Mouse (Mus musculus) left cerebral cortex, adult 2 months (tissue): ENCODE measurements around the gene Muc3a. TPM values are rescaled to one million over a fixed set of nuclear protein-coding genes. Genes with fewer than 3 reads are reported as not detected.

Experiments
- DNase-seq, 2 experiments: peaks; one replicate each; pipeline ENCODE4 v3.0.0; 2021 to 2022; ENCODE audit warnings: low spot score in 2 of 2, mixed read lengths in 1 of 2; ENCODE audit errors: extremely low spot score in 1 of 2
- H3K27ac ChIP-seq: fragments of 200-600 bp; 2 replicates; pipeline ENCODE4 v1.8.1; 2022
- H3K4me3 ChIP-seq: fragments of 200-600 bp; 2 replicates; pipeline ENCODE4 v1.8.1; 2022
- CTCF ChIP-seq: fragments of 200-600 bp; IDR thresholded peaks from 2 replicates; pipeline ENCODE4 v1.8.1; 2022; ENCODE audit warnings: antibody characterized with exemption, mild to moderate bottlenecking, moderate library complexity
- intact Hi-C: fragments of 180-260 bp; cut with DNase I; formaldehyde crosslinking; loops from one replicate; pipeline ENCODE4 v1.15.1; 2025
- total RNA-seq, 2 experiments: library from RNA; stranded (reverse); gene quantifications; 2 replicates each; pipeline ENCODE4 v1.2.3; 2021

The Muc3a gene
- total RNA-seq, 2 experiments from 2014 or later = 4.6 to 5.4 TPM

DNA sequence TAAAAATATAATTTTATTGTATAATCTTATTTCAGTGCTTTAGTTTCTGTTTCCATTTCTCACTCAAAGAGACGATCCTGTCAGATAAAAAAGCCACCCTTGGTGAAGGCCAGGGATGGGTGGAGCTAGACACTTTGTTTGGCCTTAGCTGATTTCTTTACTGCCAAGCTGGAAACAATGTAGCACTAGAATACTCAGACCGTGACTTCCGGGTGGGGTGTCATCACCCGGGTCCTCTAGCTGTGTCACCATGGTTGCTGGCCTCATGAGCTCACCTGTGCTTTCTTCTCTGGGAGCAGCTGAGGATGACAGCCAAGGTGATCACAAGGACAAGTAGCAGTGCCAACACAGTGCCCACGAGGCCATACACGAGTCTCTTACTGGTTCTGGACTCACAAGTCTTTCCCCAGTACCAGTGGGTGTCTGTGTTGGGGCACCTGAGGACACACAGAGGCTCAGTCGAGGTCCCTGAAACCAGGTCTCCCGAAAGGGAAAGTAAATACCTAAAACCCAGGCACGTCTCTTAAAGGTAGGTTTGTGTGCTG lies 41.3 kb downstream of the Muc3a start:
- H3K4me3 ChIP-seq = no peak overlapping the region
- no peak for TF ChIP-seq CTCF
- intact Hi-C loops = no loop called here
- no peak overlapping the region for H3K27ac ChIP-seq
- no peak for DNase-seq

DNA sequence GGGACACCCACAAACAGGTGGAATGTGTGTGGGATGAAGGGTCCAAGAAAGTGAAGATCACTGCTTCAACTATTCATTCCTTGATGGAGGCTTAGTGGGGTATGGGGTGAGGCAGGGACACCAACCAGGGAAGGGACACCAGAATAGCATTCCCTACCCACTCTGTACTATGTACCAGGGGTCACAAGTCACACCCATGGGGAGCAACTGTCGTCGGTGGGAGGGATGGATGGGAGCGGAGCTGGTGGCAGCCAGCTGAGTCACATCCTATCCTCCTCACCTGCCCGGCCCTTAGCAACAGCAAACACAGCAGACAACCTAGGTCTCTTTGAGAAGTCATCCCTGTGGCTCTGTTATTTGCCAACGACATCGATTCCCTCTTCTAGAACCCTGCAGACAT lies 44.6 kb downstream of the Muc3a start:
- DNase-seq = no peak
- Histone ChIP-seq H3K4me3 (no peak overlapping the region), H3K27ac (no peak overlapping the region)
- TF ChIP-seq CTCF = no peak
- intact Hi-C loops = no loop called here

DNA sequence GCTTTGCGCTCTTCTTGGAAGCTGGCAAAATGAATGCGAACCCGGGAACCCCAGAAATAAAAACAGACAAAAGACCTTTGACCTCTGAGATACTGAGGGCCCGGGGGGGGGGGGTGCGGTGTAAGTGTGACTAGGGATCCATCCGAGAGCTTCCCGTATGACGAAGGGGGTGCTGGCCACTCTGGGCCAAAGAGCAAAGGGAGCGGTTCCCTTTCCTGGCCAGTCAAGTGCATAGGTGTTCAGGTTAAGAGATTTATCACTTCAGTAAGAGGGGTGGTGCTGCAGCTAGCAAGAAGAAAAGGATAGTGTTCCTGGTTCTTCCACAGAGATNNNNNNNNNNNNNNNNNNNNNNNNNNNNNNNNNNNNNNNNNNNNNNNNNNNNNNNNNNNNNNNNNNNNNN lies 46.2 kb downstream of the Muc3a start:
- DNase-seq = no peak
- TF ChIP-seq CTCF = no peak
- H3K27ac ChIP-seq = no peak overlapping the region
- H3K4me3 ChIP-seq = no peak overlapping the region
- intact Hi-C loops = no loop called here

DNA sequence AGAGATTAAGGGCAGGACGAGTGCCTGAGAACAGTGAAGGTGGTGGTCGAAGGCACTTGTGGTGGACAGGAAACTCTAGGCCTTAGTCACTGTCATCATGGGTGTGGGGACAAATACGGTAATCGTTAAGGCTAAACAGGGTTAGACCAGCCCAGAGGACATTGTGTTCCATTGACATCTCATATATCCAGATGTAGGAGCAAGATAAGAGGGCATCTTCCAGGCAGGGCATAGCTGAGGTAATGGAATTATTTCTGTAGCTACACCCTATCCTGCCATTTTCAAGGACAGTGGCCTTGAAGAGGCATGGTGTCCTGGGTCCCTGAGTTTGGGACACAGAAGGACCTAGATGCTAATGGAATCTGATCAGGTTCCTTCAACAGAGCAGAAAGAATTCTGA lies 50.3 kb downstream of the Muc3a start:
- no peak overlapping the region for H3K27ac ChIP-seq
- no peak for TF ChIP-seq CTCF
- DNase-seq = no peak
- no peak overlapping the region for H3K4me3 ChIP-seq
- intact Hi-C loops = no loop called here

DNA sequence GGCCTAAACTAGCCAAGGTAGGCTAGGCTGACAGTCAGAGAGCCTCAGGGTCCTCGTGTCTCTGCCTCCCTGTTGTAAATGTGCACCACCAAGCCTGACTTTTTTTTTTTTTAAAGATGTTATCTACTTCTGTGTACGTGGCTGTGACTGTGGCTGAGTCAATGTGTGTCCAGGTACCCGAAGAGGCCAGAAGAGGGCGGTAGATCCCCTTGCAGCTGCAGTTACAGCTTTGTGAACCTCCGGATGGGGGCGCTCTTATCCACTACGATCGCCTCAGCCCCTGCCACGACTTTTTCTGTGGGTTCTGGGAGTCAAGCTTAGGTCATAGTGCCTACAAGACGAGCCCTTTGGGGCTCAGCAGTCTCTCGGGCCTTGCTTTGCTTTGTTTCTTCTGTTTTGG lies 52.7 kb downstream of the Muc3a start:
- intact Hi-C loops = loop anchor here (10.0 kb wide), 1 partner anchor 315 kb away; the partner anchor contains the start of gene Zan
- Histone ChIP-seq H3K27ac (no peak overlapping the region), H3K4me3 (no peak overlapping the region)
- DNase-seq = no peak
- TF ChIP-seq CTCF = peak; percentile 57

Other genes starting within 250 kb of the Muc3a start
- gene Cldn15, start 245.8 kb downstream of the Muc3a start, total RNA-seq = under 1 TPM; 0.30 to 0.32 TPM
- gene Plod3, start 225.4 kb downstream of the Muc3a start, total RNA-seq = 10 to 100 TPM; 38.7 to 39.1 TPM
- gene Znhit1, start 224.4 kb downstream of the Muc3a start, total RNA-seq = 10 to 100 TPM; 82.0 to 91.0 TPM
- gene Vgf, start 186.0 kb downstream of the Muc3a start, total RNA-seq = 100 to 1,000 TPM; 433 to 446 TPM
- gene Ap1s1, start 166.3 kb downstream of the Muc3a start, total RNA-seq = 100 to 1,000 TPM; 349 to 354 TPM
- gene Serpine1, start 140.1 kb downstream of the Muc3a start, total RNA-seq = 1 to 10 TPM in 1 of 2 experiments, under 1 TPM in 1; 0.91 to 1.1 TPM
- gene Trim56, start 96.2 kb downstream of the Muc3a start, total RNA-seq = 1 to 10 TPM; 4.3 to 5.7 TPM
- not detected for gene Muc3, start 63.1 kb downstream of the Muc3a start, total RNA-seq
- 10 to 100 TPM; 53.8 to 62.9 TPM for gene Ache, start 75.1 kb upstream of the Muc3a start, total RNA-seq
- 10 to 100 TPM; 11.6 to 14.4 TPM for gene Ufsp1, start 82.2 kb upstream of the Muc3a start, total RNA-seq
- gene Srrt, start 95.3 kb upstream of the Muc3a start, total RNA-seq = 100 to 1,000 TPM; 202 to 221 TPM
- gene Trip6, start 102.0 kb upstream of the Muc3a start, total RNA-seq = 1 to 10 TPM; 4.5 to 6.5 TPM
- 10 to 100 TPM; 22.8 to 25.1 TPM for gene Slc12a9, start 121.2 kb upstream of the Muc3a start, total RNA-seq
- gene Ephb4, start 137.7 kb upstream of the Muc3a start, total RNA-seq = 1 to 10 TPM; 4.9 to 6.8 TPM